Mouse (Mus musculus) heart, adult 2 months (tissue): ENCODE results near the gene Jmy.

ENCODE experiments used
- CTCF ChIP-seq: fragments of 200-600 bp; IDR thresholded peaks from 2 replicates; pipeline ENCODE4 v1.8.1; 2022; ENCODE audit warnings: antibody characterized with exemption, mild to moderate bottlenecking, moderate library complexity
- EP300 ChIP-seq: fragments of 200-500 bp; IDR thresholded peaks from 2 replicates; pipeline ENCODE4 v1.6.1; 2011; ENCODE audit warnings: low read depth, low read length, control low read depth; ENCODE audit not compliant: insufficient read depth

GRCm38 (mm10) chr13:93429205-93429604, 70.4 kb downstream of the Jmy start:
- no peak for TF ChIP-seq CTCF
- TF ChIP-seq EP300, result no peak
